ENCODE assay signal across 1 mouse cellular context in the genomic region with DNA sequence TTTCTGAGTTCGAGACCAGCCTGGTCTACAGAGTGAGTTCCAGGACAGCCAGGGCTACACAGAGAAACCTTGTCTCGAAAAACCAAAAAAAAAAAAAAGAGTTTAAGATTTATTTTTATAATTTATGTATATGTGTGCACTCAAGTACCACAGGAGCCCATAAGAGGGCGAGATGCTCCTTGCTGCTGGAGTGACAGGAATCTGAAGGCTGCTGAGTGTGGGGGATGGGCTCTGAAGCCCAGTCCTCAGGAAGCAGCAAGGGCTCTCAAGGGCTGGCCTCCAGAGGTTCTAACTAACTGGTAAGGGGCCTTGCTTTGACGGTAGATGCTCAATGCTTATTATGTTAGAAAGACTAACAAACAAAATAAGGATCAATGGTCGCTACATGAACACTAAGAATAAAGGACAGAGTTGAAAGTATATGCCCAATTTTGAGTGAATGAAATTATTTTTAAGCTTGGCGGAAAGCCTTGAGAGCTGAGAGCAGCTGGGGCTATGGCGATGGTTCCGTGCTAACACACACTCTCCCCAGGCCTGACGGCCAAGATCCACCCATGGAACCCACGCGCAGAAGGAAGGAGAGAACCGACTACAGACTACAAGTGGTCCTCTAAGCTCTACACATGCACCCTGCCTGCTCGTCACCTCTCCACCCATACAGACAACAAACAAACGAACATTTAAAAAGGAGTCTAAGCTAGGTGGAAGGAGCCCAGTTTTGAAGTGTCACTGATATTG.
A peak's percentile ranks its signal among the peaks of the same experiment; 100 is the strongest.
TF ChIP-seq lines count a peak whose summit lies in the region.

No protein-coding gene starts in this region.

TF ChIP-seq in CH12.LX, 34 proteins besides CTCF, POLR2A, EP300 and RAD21:
- TF ChIP-seq SMC3 (IDR thresholded peaks at IDR 0.05; ENCODE audit: low read depth, low read length) (no peak), HCFC1 (IDR thresholded peaks at IDR 0.05; ENCODE audit: low read depth, low read length) (no peak), KAT2A (IDR thresholded peaks at IDR 0.05; ENCODE audit: insufficient replicate concordance, low read length) (no peak), CHD2 (IDR thresholded peaks at IDR 0.05; ENCODE audit: low read length) (peak; percentile 70), ZC3H11A (IDR thresholded peaks at IDR 0.05; ENCODE audit: low read depth, low read length) (no peak)
